Mouse (Mus musculus) heart, adult 2 months (tissue): ENCODE data around the gene L3mbtl4.

Source experiments
- EP300 ChIP-seq: fragments of 200-500 bp; IDR thresholded peaks from 2 replicates; pipeline ENCODE4 v1.6.1; 2011; ENCODE audit warnings: low read depth, low read length, control low read depth; ENCODE audit not compliant: insufficient read depth
- POLR2A ChIP-seq: fragments of 200-500 bp; IDR thresholded peaks from 2 replicates; pipeline ENCODE4 v1.6.1; 2011; ENCODE audit warnings: mild to moderate bottlenecking, low read depth, low read length, control low read depth; ENCODE audit not compliant: insufficient read depth

DNA sequence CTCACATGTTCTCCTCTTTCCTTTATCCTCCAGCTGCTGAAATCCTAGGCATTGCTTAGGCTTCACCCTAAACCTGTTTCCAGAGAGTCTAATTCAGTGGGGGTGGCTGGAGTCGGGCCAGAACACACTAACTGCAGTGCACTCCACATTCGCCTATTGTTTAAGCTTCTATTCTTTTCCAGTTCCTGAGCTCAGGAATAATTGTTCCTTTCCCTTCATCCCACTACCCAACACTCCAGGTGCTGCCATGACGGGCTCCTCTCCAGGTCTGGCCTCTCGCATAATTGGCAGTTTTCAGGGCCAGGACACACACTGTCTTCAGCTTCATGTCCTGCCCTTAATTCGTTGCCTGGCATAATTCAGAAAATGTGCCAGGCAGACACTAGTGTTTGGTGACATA, 437.1 kb downstream of the L3mbtl4 start:
- no peak for TF ChIP-seq POLR2A
- TF ChIP-seq EP300 = no peak
